12 mouse cellular contexts compared by ENCODE assay signal in genomic region chr19:6475129-6475528, GRCm38 (mm10). TPM values are rescaled to one million over a fixed set of nuclear protein-coding genes. Genes with fewer than 3 reads are reported as not detected.
DNase-seq lines count a peak whose midpoint lies in the region; ATAC-seq and TF ChIP-seq lines count a peak whose summit lies in the region.
"Had no signal": no experiment of that assay in that cellular context is flagged by ENCODE, and none has a peak within 500 bp of the region (broad histone marks: within the 10 kb centered on the region; RNA-seq: fewer than 3 reads in every experiment).

No protein-coding gene starts in this region.

- DNase-seq in gastrocnemius, adult 2 months = no peak
- no peak for DNase-seq in gastrocnemius, adult 8-10 months (ENCODE audit: low spot score in 2 of 2)
- no peak for DNase-seq in liver, postnatal 0 days
- DNase-seq in liver = no peak
- DNase-seq in embryonic facial prominence, embryonic 14.5 days (ENCODE audit: low spot score) = peak; percentile 16
- peak; percentile 46 to 60 for DNase-seq in lung, postnatal 4 days
- no peak for DNase-seq in frontal cortex, postnatal 14 days (ENCODE audit: low spot score in 2 of 2)
- no peak for DNase-seq in gastrocnemius, adult 18-20 months (ENCODE audit: low spot score)
- DNase-seq: cerebellum, adult 2 months had no signal

- no peak for TF ChIP-seq CTCF in gastrocnemius, adult 2 months (IDR thresholded peaks at IDR 0.05)
- TF ChIP-seq CTCF in liver, postnatal 0 days (IDR thresholded peaks at IDR 0.05; ENCODE audit: low read depth) = no peak

- no peak for TF ChIP-seq EP300 in liver, postnatal 0 days (IDR thresholded peaks at IDR 0.05; ENCODE audit: low read depth)

- 0 out of 2 replicates have a peak overlapping the region, but pooled peaks have one; percentile 2 for H3K4me2 ChIP-seq in liver, postnatal 0 days (ENCODE audit: low read depth, low read length)
- no peak overlapping the region for H3K4me2 ChIP-seq in embryonic facial prominence, embryonic 14.5 days (ENCODE audit: low read depth, low read length)
- H3K4me2 ChIP-seq: intestine, embryonic 15.5 days had no signal

- H3K9ac ChIP-seq in liver, postnatal 0 days (replicated peaks) = no peak overlapping the region
- no peak overlapping the region for H3K9ac ChIP-seq in embryonic facial prominence, embryonic 14.5 days (ENCODE audit: low read depth, low read length)
- H3K9ac ChIP-seq: intestine, embryonic 15.5 days had no signal

- intact Hi-C loops in gastrocnemius, adult 2 months (cut with DNase I) = no loop called here

- WGBS in liver, postnatal 0 days (ENCODE audit: insufficient replicate concordance) = 26% methylated on average over 5 of the region's 5 CpGs
- WGBS in embryonic facial prominence, embryonic 14.5 days = 37% methylated on average over 5 of the region's 5 CpGs

- H3K27ac ChIP-seq in gastrocnemius, adult 2 months = peak overlapping the region; percentile 43
- H3K27ac ChIP-seq in liver, postnatal 0 days (ENCODE audit: low read depth) = peak overlapping the region; percentile 62
- H3K27ac ChIP-seq in embryonic facial prominence, embryonic 14.5 days (replicated peaks; ENCODE audit: low read depth, low read length) = no peak overlapping the region
- H3K27ac ChIP-seq: heart, adult 2 months; intestine, embryonic 15.5 days had no signal

- no peaks in the 10 kb centered on the region for H3K9me3 ChIP-seq in liver, postnatal 0 days (ENCODE audit: low read length)
- H3K9me3 ChIP-seq in embryonic facial prominence, embryonic 14.5 days (ENCODE audit: control insufficient read depth, low read length) = no peaks in the 10 kb centered on the region
- H3K9me3 ChIP-seq: intestine, embryonic 15.5 days had no signal

- H3K27me3 ChIP-seq in liver, postnatal 0 days (ENCODE audit: insufficient read depth, low read length) = no peaks in the 10 kb centered on the region
- H3K27me3 ChIP-seq in embryonic facial prominence, embryonic 14.5 days (replicated peaks; ENCODE audit: control insufficient read depth, insufficient read depth, low read length) = no peaks in the 10 kb centered on the region; the same call in 1 of the 2 replicates

- no peak overlapping the region for H3K4me3 ChIP-seq in gastrocnemius, adult 2 months
- no peak overlapping the region for H3K4me3 ChIP-seq in liver, postnatal 0 days (ENCODE audit: low read depth, low read length)
- H3K4me3 ChIP-seq in embryonic facial prominence, embryonic 14.5 days (ENCODE audit: low read depth, low read length) = no peak overlapping the region
- H3K4me3 ChIP-seq: erythroblast, embryonic 14.5 days; heart, adult 2 months; intestine, embryonic 15.5 days had no signal

- H3K4me1 ChIP-seq in liver, postnatal 0 days (ENCODE audit: insufficient read depth) = peaks cover 3% of the 10 kb centered on the region; the same call in 1 of the 2 replicates
- no peaks in the 10 kb centered on the region for H3K4me1 ChIP-seq in embryonic facial prominence, embryonic 14.5 days (ENCODE audit: control insufficient read depth, insufficient read depth, low read length)
- H3K4me1 ChIP-seq: intestine, embryonic 15.5 days had no signal

- ATAC-seq in liver, postnatal 0 days = 0 out of 2 replicates have a peak, but pooled peaks have one; percentile 35
- ATAC-seq in embryonic facial prominence, embryonic 14.5 days (ENCODE audit: low read depth) = no peak; the same call in 1 of the 2 replicates
- ATAC-seq: intestine, embryonic 15.5 days had no signal

- no peaks in the 10 kb centered on the region for H3K36me3 ChIP-seq in liver, postnatal 0 days (replicated peaks; ENCODE audit: insufficient read depth, low read length)
- no peaks in the 10 kb centered on the region for H3K36me3 ChIP-seq in embryonic facial prominence, embryonic 14.5 days (ENCODE audit: control insufficient read depth, insufficient read depth, low read length)
- H3K36me3 ChIP-seq: intestine, embryonic 15.5 days had no signal

RNA-seq across cellular contexts. Expression of gene Nrxn2, which starts 56.6 kb away (rescaled TPM):
- 1 to 10 TPM in 1 of 2 experiments, under 1 TPM in 1; 0.77 to 2.0 TPM for total RNA-seq in gastrocnemius, adult 2 months (2021)
- 1 to 10 TPM in 2 of 4 experiments, under 1 TPM in 2; 0.31 to 1.8 (median 1.0) TPM for total RNA-seq in gastrocnemius, adult 8-10 months (2022)
- polyA plus RNA-seq in liver, postnatal 0 days (2015; fragmentation: Nextera tagmentation; extraction: Ambion mirVana) = 0.96 and 0.97 TPM in 2 replicates
- 2.3 and 3.4 TPM in 2 replicates for polyA plus RNA-seq in embryonic facial prominence, embryonic 14.5 days (2014; fragmentation: Nextera tagmentation; extraction: Ambion mirVana)
- 1 to 10 TPM; 1.1 to 1.3 TPM for total RNA-seq in gastrocnemius, adult 18-20 months (2021)

Comparison
In these comparisons a context has a peak if more than half of its experiments do, and no peak if none do; other contexts are left out.
1. DNase-seq: peak in embryonic facial prominence, embryonic 14.5 days (single experiment) and lung, postnatal 4 days (2 of 2); none in gastrocnemius, adult 2 months (single experiment), gastrocnemius, adult 8-10 months (0 of 2), liver, postnatal 0 days (single experiment), liver (single experiment), frontal cortex, postnatal 14 days (0 of 2) and gastrocnemius, adult 18-20 months (single experiment).